Mouse (Mus musculus): ENCODE data around the gene Eefsec.

GRCm38 (mm10) chr6:88483913-88484312 lies 37.6 kb upstream of the Eefsec start:
- TF ChIP-seq CTCF (IDR thresholded peaks at IDR 0.05; ENCODE audit: low read depth, low read length) (no peak), POLR2A (IDR thresholded peaks at IDR 0.05; ENCODE audit: insufficient read depth, low read length) (no peak), EP300 (IDR thresholded peaks at IDR 0.05; ENCODE audit: insufficient read depth, low read depth, low read length) (no peak)
